Mouse (Mus musculus): ENCODE results near the gene Patj. TPM values are rescaled to one million over a fixed set of nuclear protein-coding genes. Genes with fewer than 3 reads are reported as not detected.

Patj gene
- polyA plus RNA-seq, 1 experiment from 2014 or later: 27.7 TPM

- ChIA-PET CTCF (no interaction called here), POLR2A (no interaction called here)
- DNase-seq (ENCODE audit: low read depth, low spot score): no peak
- no peak for ATAC-seq
- TF ChIP-seq CTCF (IDR thresholded peaks at IDR 0.05): no peak
- in situ Hi-C loops (cut with MboI; ENCODE audit: low pct_unique_long_range_greater_than_20kb): no loop called here
- no peaks in the 10 kb centered on the region for H3K27me3 ChIP-seq
Measured at GRCm38 (mm10) chr4:98756141-98756540, 360.6 kb downstream of the Patj start.

- in situ Hi-C loops (cut with MboI; ENCODE audit: low pct_unique_long_range_greater_than_20kb): no loop called here
- DNase-seq (ENCODE audit: low read depth, low spot score) (no peak), ATAC-seq (no peak)
- H3K27me3 ChIP-seq: no peaks in the 10 kb centered on the region
- POLR2A ChIA-PET: interaction anchor here (0.6 kb wide), 1 partner anchor 159 kb away, joined by 3 read pairs; no protein-coding TSS in a partner anchor
- CTCF ChIA-PET: interaction anchor here (1.3 to 1.5 kb wide), 2 partner anchors 19 to 49 kb away, joined by 3 read pairs; no protein-coding TSS in a partner anchor
- TF ChIP-seq CTCF (IDR thresholded peaks at IDR 0.05): no peak
Measured at GRCm38 (mm10) chr4:98758012-98758821, 362.6 kb downstream of the Patj start.

GRCm38 (mm10) chr4:98758872-98759518 lies 363.4 kb downstream of the Patj start:
- ATAC-seq: no peak

GRCm38 (mm10) chr4:98767134-98768133 lies 371.8 kb downstream of the Patj start:
- DNase-seq (ENCODE audit: low read depth, low spot score): no peak
- no peaks in the 10 kb centered on the region for H3K27me3 ChIP-seq
- no peak for TF ChIP-seq CTCF (IDR thresholded peaks at IDR 0.05)
- CTCF ChIA-PET: interaction anchor here (0.8 to 0.9 kb wide), 2 partner anchors 23 to 135 kb away, joined by 3 read pairs; no protein-coding TSS in a partner anchor
- no peak for ATAC-seq
- POLR2A ChIA-PET: no interaction called here
- in situ Hi-C loops (cut with MboI; ENCODE audit: low pct_unique_long_range_greater_than_20kb): no loop called here

More at GRCm38 (mm10) chr4:98758872-98759518, 363.4 kb downstream of the Patj start:
- no peak for DNase-seq (ENCODE audit: low read depth, low spot score)
- no peak for TF ChIP-seq CTCF (IDR thresholded peaks at IDR 0.05)
- ChIA-PET POLR2A (no interaction called here), CTCF (interaction anchor here (1.3 to 1.5 kb wide), 2 partner anchors 20 to 48 kb away, joined by 3 read pairs; no protein-coding TSS in a partner anchor)
- H3K27me3 ChIP-seq: no peaks in the 10 kb centered on the region
- in situ Hi-C loops (cut with MboI; ENCODE audit: low pct_unique_long_range_greater_than_20kb): no loop called here

Other genes starting within 250 kb of the Patj start
- 55.0 TPM for gene Tm2d1, start 12.5 kb upstream of the Patj start, polyA plus RNA-seq (2021)

Measured in Patski (cell line).